Mouse (Mus musculus) ES-CJ7 (cell line): ENCODE measurements at regions not wholly inside any gene's neighbourhood (a gene's known extent, or its start where the extent isn't known, plus 50 kb on each side); places are given as distances from the start of the nearest gene placed in this dataset.

Experiments used
- DNase-seq: peaks from one replicate; pipeline ENCODE4 v3.0.0; 2011; ENCODE audit warnings: low read depth, low spot score

- DNase-seq: peak; percentile 49
These were observed 2783.6 kb downstream of the Gm37988 start for GRCm38 (mm10) chr1:7591327-7591726.
